Mouse (Mus musculus) left cerebral cortex, postnatal 36 days (tissue): ENCODE results near the gene Gtsf2. TPM values are rescaled to one million over a fixed set of nuclear protein-coding genes. Genes with fewer than 3 reads are reported as not detected.
"Not testable (repeated sequence)": the region's sequence is repeated elsewhere in the genome, so short reads cannot be mapped to it uniquely, and the experiment has no call there.

ENCODE experiments used
- DNase-seq, 2 experiments: peaks; one replicate each; pipeline ENCODE4 v3.0.0; 2021 to 2022; ENCODE audit warnings: low spot score in 2 of 2, mixed read lengths in 1 of 2
- intact Hi-C: fragments of 180-260 bp; cut with DNase I; formaldehyde crosslinking; loops from one replicate; pipeline ENCODE4 v1.15.1; 2025
- total RNA-seq, 2 experiments: library from RNA; stranded (reverse); gene quantifications; 2 replicates each; pipeline ENCODE4 v1.2.3; 2021

The Gtsf2 gene
- not detected for total RNA-seq

DNA sequence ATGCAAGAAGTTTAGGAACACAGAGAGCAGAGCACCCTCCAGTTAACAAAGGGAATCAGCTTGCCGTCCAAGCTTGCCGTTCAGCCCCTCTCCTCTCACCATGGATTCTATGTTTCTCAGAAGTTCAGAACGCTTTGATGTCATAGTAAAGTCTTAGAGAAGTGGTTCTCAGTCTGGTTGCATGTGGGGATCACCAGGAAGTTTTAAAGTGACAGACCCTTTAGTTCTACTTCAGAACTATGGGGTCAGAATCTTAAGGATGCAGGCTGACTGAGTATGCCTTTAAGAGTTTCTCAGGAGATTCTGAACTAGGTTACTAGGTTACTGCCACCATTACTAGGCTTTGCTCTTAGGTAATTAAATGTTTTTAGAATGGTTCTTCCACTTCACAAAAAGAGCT is at the start of gene Gtsf2:
Gene Gtsf2, minus strand, starts transcription at position 101 of the 400 bp plus-strand sequence.
- intact Hi-C loops, result no loop called here
- DNase-seq, result no peak

DNA sequence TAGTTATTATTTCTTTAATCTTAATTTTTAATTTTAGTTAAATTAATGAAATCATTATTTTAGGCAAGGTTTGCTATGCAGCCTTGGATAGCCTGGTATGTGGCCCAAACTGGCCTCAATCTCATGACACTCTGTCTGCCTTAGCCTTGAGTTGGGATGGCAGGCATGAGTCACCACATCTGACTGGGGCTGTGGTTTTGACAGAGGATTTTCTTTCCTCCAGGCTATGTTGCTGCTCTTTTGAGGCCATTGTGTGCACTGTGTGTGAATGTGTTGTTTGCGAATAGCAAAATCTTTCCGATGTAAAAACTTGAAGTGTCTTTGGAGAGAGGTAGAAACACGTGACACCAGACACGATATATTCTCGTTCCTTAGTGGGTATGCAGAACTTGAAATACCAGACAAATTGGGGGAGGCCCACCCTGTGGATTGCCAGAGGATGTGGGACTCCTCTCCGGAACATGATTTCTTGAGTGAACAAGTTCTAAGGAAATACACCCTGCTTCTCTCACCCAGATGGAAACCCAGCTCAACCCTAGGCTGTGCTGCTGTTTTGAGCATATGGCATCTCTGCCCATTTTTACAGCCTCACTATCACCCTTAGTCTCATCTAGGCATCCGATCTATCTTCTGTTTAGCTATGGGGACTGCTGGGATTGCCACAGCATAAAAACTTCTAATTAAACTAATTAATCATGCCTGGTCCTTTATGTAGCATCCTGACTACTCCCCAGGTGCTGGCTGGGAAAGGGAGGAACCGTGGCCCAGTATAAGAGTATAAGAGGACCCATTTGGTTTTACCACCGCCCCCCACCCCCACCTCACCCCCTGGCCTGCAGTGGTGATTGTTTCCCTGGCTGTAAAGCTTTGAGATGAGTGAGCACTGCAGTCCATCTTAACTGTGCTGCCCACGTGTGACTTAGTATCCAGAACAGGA is 48.2 kb upstream of the Gtsf2 start:
- intact Hi-C loops, result no loop called here

DNA sequence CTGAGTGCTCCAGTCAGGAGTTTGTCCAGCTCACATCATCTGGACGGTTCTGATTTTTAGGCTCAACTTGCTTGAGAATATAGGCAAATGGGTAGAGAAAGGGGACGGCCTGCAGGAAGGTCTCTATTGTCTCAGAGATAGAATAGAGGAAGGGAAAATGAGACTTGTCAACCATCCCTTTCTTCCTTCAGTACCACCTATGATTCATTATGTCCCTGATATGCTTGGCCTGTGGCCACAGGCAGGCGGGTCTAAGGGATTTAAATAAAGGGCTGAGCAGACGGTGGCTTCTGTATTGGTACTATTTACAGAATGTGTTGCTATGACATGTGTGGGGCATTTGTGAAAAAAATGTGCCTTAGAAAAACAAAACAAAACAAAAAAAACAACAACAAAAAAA is 40.1 kb upstream of the Gtsf2 start:
- intact Hi-C loops, result no loop called here
- no peak for DNase-seq

More for the DNA sequence above, 48.2 kb upstream of the Gtsf2 start:
- no peak for DNase-seq

DNA sequence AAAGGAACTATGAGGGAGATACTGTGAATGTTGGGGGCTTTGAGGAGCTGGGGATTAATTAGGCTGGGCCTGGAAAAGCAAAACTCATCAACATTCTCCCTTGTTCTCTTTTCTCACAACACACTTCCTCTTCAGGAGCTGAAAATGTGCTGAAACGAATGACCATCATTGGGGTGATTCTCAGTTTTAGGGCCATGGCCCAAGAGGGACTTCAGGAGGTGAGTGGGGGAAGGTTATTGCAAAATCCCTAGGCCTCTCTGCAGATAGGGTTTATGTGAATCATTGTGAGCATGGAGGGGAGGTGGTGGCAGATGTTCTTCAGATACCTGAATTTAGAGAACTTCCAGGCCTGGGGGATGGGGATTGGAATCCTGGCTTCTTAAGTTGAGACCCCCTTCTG is 38.4 kb upstream of the Gtsf2 start:
- intact Hi-C loops, result no loop called here

GRCm38 (mm10) chr15:103485106-103485505 is 36.8 kb upstream of the Gtsf2 start:
- intact Hi-C loops, result no loop called here
- no peak for DNase-seq

More for the DNA sequence above, 38.4 kb upstream of the Gtsf2 start:
- DNase-seq, result no peak

DNA sequence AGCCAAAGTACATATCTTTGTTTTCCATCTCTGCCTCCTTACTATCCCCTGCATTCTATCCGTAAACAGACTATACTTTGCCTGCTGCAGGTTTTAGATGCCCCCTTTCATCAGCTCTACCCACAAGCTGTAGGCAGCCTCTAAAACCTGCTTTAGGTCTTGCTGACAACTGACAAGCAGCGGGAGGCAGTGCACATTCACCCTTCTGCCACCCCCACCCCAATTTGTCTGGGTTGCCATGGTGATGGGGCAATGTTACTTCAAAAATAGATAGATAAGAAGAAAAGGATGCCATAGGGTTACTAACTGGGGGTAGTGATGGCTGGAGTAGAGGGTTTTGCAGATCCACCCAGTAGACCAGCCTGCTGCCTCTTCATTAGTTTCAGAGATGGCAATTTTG is 36.2 kb upstream of the Gtsf2 start:
- intact Hi-C loops, result loop anchor here (5.0 kb wide), 1 partner anchor 48 kb away; no protein-coding TSS in a partner anchor
- DNase-seq, result no peak

GRCm38 (mm10) chr15:103482488-103482887 is 34.2 kb upstream of the Gtsf2 start:
- intact Hi-C loops, result loop anchor here (5.0 kb wide), 1 partner anchor 50 kb away; no protein-coding TSS in a partner anchor
- no peak for DNase-seq

DNA sequence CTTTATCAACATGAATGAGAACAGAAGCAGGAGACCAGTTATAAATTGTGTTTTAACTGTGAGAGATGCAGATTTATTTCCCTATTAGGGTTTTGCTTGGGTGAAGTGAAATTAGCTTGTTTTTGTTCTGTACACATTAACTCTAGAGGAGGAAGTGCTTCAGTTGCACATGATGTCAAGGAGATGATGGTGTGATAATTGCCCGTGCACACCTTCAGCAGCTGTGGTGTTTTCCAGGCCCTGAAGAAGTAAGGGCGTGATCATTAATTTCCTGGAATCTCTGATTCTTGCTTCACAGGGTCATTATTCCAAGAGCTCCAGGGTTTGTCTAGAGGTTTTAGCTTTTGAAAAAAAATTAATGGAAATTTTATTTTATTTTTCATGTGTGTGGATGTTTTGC is 31.9 kb upstream of the Gtsf2 start:
- intact Hi-C loops, result loop anchor here (5.0 kb wide), 1 partner anchor 52 kb away; no protein-coding TSS in a partner anchor
- no peak for DNase-seq

DNA sequence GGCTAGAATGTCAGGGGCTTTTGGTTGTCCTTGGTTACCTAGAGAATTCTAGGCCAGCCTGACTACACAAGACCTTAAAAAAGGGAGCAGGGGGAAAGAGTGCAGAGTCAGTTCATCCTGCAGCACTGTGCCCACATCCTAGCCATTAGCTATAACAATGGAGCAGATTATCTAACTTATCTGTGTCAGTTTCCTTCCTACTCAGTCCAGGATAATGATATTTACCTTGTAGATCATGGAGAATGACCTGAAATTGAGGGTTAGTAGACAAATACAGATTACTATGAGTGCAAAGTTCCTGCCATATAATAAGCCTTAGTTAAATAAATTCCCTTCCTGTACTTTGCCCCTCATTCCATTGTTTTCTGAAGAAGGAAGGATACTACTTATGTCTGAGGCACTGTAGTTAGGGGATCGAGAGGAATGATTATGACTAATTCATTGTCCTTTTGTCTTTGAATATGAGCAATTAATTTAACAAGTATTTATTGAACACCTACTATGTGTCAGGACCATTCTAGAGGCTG is 30.9 kb upstream of the Gtsf2 start:
- DNase-seq, result no peak

DNA sequence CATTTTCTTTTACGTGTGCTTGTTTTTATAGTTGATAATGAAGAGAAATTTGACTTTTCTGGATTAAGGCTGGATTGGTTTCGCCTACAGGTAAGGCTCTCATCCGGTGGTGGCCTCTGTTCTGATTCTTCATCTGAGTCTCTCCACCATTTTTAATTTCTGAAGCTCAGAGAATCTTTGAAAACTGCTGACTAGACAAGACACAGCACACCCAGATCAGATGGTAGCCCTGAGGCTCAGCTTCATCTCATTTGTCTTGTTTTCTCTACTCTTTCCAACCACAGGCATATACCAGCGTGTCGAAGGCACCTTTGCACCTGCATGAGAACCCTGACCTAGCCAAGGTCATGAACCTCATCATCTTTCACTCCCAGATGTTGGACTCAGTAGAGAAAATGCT is 25.5 kb upstream of the Gtsf2 start:
- intact Hi-C loops, result no loop called here
- no peak for DNase-seq

More for the DNA sequence above, 30.9 kb upstream of the Gtsf2 start:
- intact Hi-C loops, result no loop called here

- peak; percentile 27 to 44 for DNase-seq
- intact Hi-C loops, result no loop called here
Observed at GRCm38 (mm10) chr15:103473182-103473581, 24.9 kb upstream of the Gtsf2 start.

- no peak for DNase-seq
- intact Hi-C loops, result no loop called here
Observed at GRCm38 (mm10) chr15:103472265-103472664, 24.0 kb upstream of the Gtsf2 start.

DNA sequence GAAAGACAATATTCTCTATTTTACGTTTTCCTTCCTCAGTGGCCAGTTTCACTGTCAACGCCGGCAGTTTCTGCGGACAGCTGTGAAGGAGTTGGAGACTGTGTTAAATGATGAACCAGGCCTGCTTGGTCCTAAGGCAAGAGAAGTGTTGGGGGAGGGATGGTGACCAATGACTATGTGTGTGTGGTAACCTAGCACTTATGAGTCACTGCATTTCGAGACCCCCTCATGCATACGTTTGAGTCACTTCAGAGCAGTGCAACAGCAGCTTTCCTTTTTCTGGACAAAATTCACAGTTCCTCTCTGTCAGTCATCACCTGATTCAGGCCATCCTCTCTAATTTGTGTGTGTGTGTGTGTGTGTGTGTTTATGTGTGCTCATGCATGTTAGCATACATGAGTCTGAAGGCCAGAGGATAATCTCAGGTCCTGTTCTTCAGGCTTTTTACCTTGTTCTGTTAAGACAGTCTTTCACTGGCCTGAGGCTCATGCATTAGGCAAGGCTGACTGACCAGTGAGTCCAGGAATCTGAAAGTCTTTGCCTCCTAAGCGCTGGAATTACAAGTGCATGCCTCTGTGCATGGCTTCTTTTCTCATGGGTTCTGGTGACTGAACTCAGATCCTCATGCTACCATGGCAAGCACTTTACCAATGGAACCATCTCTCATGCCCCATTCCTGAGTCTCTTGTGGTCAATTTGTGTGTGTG is 23.4 kb upstream of the Gtsf2 start:
- DNase-seq, result no peak

DNA sequence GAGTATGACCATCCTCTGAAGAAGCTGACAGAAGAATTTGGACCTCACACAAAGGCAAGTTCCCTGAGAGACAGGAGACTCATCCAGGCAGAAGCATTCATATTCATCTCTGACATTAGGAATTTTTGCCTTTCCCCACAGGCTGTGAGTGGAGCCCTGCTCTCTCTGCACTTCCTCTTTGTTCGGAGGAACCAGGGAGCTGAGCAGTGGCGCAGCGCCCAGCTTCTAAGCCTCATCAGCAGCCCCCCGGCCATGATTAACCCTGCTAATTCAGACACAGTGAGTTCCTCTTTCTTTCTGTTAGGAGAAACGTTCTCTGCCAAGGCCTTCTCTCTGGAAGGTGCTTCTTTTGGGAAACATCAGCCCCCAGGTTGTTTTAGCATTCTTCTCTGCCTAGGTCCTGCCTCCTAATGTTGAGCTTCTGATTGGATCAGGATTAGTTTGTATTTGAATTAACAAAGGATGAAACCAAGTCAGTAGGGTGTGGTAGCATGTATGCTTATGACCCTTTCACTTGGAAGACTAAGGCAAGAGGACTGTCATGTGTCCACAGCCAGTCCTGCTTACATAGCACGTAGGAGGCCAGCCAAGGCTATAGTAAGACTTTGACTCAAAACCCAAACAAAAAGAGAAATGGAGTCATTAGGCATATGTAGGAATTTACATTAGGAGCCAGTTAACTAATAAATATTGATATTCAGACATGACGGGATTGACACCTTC is 14.4 kb upstream of the Gtsf2 start:
- intact Hi-C loops, result no loop called here
- DNase-seq, result no peak

More for the DNA sequence above, 23.4 kb upstream of the Gtsf2 start:
- intact Hi-C loops, result no loop called here

- no peak for DNase-seq
- intact Hi-C loops, result no loop called here
Observed at GRCm38 (mm10) chr15:103454449-103454848, 6.2 kb upstream of the Gtsf2 start.

- intact Hi-C loops, result no loop called here
- peak in 1 of 2 experiments; percentile 15 for DNase-seq
Observed at GRCm38 (mm10) chr15:103453551-103454218, 5.4 kb upstream of the Gtsf2 start, which contains the start of gene Nckap1l. Gene Nckap1l, plus strand, starts transcription at chr15:103453794.

DNA sequence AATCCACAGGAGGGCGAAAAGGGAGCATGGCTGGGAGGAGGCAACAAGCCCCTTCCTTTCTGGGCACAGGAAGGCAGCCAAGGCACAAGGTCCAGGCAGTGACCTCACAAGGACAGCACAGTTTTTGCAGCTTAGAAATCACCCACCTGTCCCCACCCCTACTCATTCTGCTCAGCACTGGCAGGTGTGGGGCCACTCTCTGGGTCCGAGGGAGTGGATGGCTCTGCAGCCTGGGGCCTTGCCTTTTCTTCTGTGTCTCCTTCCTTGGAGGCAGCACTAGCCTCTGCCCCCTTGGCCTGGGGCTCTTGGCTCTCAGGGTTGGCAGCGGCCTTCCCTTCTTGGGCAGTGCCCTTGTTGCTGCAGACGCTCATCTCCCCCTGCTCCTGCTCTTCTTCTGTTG is 2.3 kb downstream of the Gtsf2 start:
- intact Hi-C loops, DNase-seq: not testable (repeated sequence)

- intact Hi-C loops, result no loop called here
- DNase-seq, result no peak
Observed at GRCm38 (mm10) chr15:103430241-103430640, 18.0 kb downstream of the Gtsf2 start, which contains the start of gene Gtsf1. Gene Gtsf1, minus strand, starts transcription at chr15:103430470.

- intact Hi-C loops, result no loop called here
- DNase-seq, result no peak
Observed at GRCm38 (mm10) chr15:103427017-103427416, 21.3 kb downstream of the Gtsf2 start.
